Mouse (Mus musculus) intestine, postnatal 0 days (tissue): ENCODE data around the gene Grk6. TPM values are rescaled to one million over a fixed set of nuclear protein-coding genes. Genes with fewer than 3 reads are reported as not detected.

ENCODE experiments used
- ATAC-seq: fragments of 200-750 bp; cut with Nextera tagmentation; 2 replicates; pipeline ENCODE4 v1.8.0; 2017; ENCODE audit warnings: mild to moderate bottlenecking, moderate TSS enrichment, moderate library complexity
- H3K27ac ChIP-seq: fragments of 300-500 bp; sonication (generic); 2 replicates; pipeline ENCODE4 v1.5.1; 2014; ENCODE audit warnings: mild to moderate bottlenecking, low read depth, low read length, moderate library complexity
- H3K27me3 ChIP-seq: fragments of 300-500 bp; sonication (generic); replicated peaks from 2 replicates; pipeline ENCODE4 v1.6.1; 2014; ENCODE audit warnings: low read length, mixed read lengths; ENCODE audit not compliant: control insufficient read depth, insufficient read depth
- H3K36me3 ChIP-seq: fragments of 300-500 bp; sonication (generic); 2 replicates; pipeline ENCODE4 v1.6.1; 2014; ENCODE audit warnings: mild to moderate bottlenecking, moderate library complexity; ENCODE audit not compliant: control insufficient read depth, insufficient read depth
- H3K4me1 ChIP-seq: fragments of 300-500 bp; sonication (generic); replicated peaks from 2 replicates; pipeline ENCODE4 v1.6.1; 2014; ENCODE audit warnings: antibody characterized with exemption, low read length, mixed read lengths; ENCODE audit not compliant: control insufficient read depth, insufficient read depth
- H3K4me2 ChIP-seq: fragments of 300-500 bp; sonication (generic); replicated peaks from 2 replicates; pipeline ENCODE4 v1.6.1; 2014; ENCODE audit warnings: low read depth, mild to moderate bottlenecking, moderate library complexity
- H3K4me3 ChIP-seq: fragments of 300-500 bp; sonication (generic); 2 replicates; pipeline ENCODE4 v1.5.1; 2014; ENCODE audit warnings: low read depth, low read length
- H3K9ac ChIP-seq: fragments of 300-500 bp; sonication (generic); 2 replicates; pipeline ENCODE4 v1.6.1; 2014; ENCODE audit warnings: mild to moderate bottlenecking, low read depth, low read length
- H3K9me3 ChIP-seq: fragments of 300-500 bp; sonication (generic); 2 replicates; pipeline ENCODE4 v1.6.1; 2016; ENCODE audit warnings: mixed run types; ENCODE audit not compliant: control insufficient read depth
- CTCF ChIP-seq: sonication (generic); IDR thresholded peaks from 2 replicates; pipeline ENCODE4 v1.5.1; 2016; ENCODE audit warnings: low read depth, mild to moderate bottlenecking, control low read depth, antibody characterized with exemption, moderate library complexity
- WGBS: fragments of 180-500 bp; shearing (Covaris S2); extraction: QIAGEN DNeasy Blood & Tissue Kit; methylation state at CpG from one replicate; pipeline ENCODE4 v1.1.7; 2014; 5-methylcytosine and 5-hydroxymethylcytosine counted together
- polyA plus RNA-seq: library from polyadenylated mRNA; unstranded; fragments of >200 nt; fragmentation: Nextera tagmentation; extraction: Ambion mirVana; gene quantifications from 2 replicates; pipeline ENCODE4 v1.2.1, GENCODE M21; 2015

Grk6 gene
- 10.5 and 11.4 TPM in 2 replicates for polyA plus RNA-seq

GRCm38 (mm10) chr13:55444937-55445315 lies at the start of gene Grk6:
TSS of gene Grk6 (plus strand) at chr13:55445072.
- ATAC-seq, result peak; percentile 96
- H3K9ac ChIP-seq, result peak within 1 kb of the TSS; percentile 73
- H3K9me3 ChIP-seq, result no peaks in the 10 kb centered on the region
- peaks cover 13% of the 10 kb centered on the region for H3K4me1 ChIP-seq
- peak within 1 kb of the TSS; percentile 63 for H3K4me3 ChIP-seq
- no peak for TF ChIP-seq CTCF
- peak within 1 kb of the TSS; percentile 95 for H3K27ac ChIP-seq
- H3K4me2 ChIP-seq, result peak within 1 kb of the TSS; percentile 89
- no peaks in the 10 kb centered on the region for H3K27me3 ChIP-seq
- under 1% methylated on average over 35 of the region's 35 CpGs for WGBS
- no peaks in the 10 kb centered on the region for H3K36me3 ChIP-seq

GRCm38 (mm10) chr13:55398088-55398487 lies 46.8 kb upstream of the Grk6 start, which contains the start of gene Slc34a1:
TSS of gene Slc34a1 (plus strand) at chr13:55398187.
- TF ChIP-seq CTCF, result no peak
- WGBS, result 76% methylated on average over 1 of the region's 1 CpGs
- H3K4me1 ChIP-seq, result no peaks in the 10 kb centered on the region
- no peaks in the 10 kb centered on the region for H3K36me3 ChIP-seq
- H3K4me2 ChIP-seq, result no peak within 1 kb of the TSS
- no peak within 1 kb of the TSS for H3K9ac ChIP-seq
- ATAC-seq, result no peak
- H3K27ac ChIP-seq, result no peak within 1 kb of the TSS
- no peak within 1 kb of the TSS for H3K4me3 ChIP-seq
- no peaks in the 10 kb centered on the region for H3K9me3 ChIP-seq
- no peaks in the 10 kb centered on the region for H3K27me3 ChIP-seq

DNA sequence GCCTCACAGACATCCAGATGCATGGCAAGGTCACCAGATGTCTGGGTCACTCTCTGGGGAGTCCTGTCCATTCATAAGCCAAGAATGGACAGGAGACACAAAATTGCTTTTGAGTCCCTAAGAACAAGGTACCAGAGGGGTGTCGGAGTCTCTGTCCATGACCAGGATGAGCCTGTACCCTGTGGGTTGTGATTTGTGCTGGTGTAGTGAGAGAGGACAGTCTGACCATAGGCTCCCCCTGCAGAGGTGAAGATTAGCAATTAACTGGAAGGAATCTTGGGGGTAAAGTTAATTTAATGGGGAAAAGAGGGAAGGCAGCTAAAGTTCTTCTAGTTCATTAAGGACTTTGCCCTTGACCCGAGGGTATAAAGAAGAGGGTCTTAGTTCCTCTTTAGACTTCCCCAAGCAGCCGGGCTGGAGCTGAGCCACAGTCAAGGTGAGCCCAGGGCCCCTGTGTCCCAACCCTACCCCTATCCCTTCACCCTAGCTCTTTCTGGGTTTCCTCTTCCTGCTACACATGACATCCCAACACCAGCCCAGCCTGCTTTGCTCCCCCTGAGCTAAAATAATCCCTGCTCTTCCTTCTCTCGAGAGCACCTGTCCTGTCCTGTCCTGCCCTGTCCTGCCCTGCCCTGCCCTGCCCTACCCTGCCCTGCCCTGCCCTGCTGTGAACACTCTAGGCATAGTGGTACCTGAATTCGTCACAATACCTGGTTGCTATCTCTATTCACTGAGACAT lies 45.4 kb upstream of the Grk6 start:
- ATAC-seq, result peak; percentile 82
- Histone ChIP-seq H3K27ac (no peak overlapping the region), H3K27me3 (peaks cover 9% of the 10 kb centered on the region; the same call in 1 of the 2 replicates), H3K4me2 (no peak overlapping the region), H3K9me3 (no peaks in the 10 kb centered on the region), H3K4me1 (no peaks in the 10 kb centered on the region), H3K4me3 (no peak overlapping the region), H3K9ac (no peak overlapping the region), H3K36me3 (no peaks in the 10 kb centered on the region)
- TF ChIP-seq CTCF, result no peak
- WGBS, result 37% methylated on average over 5 of the region's 5 CpGs

DNA sequence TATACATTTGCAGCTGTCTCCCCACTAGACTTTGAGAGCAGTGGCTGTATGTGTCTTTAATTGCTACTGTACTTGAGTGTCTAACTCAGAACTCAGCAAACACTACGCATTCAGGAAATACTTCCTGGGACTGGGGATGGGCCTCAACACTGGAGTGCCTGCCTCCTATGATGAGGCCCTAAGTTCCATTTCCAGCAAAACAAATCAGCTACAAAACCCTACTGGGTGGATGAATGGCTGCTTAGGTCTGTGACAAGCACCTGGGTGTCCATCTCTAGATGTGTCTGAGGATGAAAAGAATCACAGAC lies 44.9 kb upstream of the Grk6 start:
- no peaks in the 10 kb centered on the region for H3K36me3 ChIP-seq
- H3K27ac ChIP-seq, result no peak overlapping the region; the same call in 1 of the 2 replicates
- 26% methylated on average over 1 of the region's 1 CpGs for WGBS
- ATAC-seq, result peak; percentile 65; the same call in 1 of the 2 replicates
- H3K4me1 ChIP-seq, result no peaks in the 10 kb centered on the region
- no peak overlapping the region for H3K4me2 ChIP-seq
- H3K9ac ChIP-seq, result no peak overlapping the region
- H3K9me3 ChIP-seq, result no peaks in the 10 kb centered on the region
- H3K27me3 ChIP-seq, result peaks cover 9% of the 10 kb centered on the region; the same call in 1 of the 2 replicates
- H3K4me3 ChIP-seq, result no peak overlapping the region
- TF ChIP-seq CTCF, result no peak

DNA sequence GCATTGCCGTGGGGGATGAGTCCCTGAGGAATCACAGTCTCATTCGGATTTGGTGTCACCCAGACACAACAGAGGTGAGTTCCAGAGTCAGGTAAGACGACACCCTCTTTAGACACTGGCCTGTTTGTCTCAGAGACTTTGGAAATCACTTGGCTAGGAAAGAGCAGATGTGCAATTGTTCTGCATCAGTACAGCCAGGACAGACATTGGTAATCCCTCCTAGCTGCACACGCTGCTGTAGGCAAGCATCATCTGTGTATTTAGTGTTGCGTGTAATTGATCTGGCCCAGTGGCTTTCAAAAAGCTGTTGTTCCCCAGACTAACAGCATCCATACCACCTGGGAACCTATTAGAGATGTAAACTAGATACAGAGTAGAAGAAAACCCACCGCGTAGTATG lies 41.6 kb upstream of the Grk6 start:
- Histone ChIP-seq H3K27me3 (peaks cover 9% of the 10 kb centered on the region; the same call in 1 of the 2 replicates), H3K9me3 (no peaks in the 10 kb centered on the region), H3K36me3 (no peaks in the 10 kb centered on the region), H3K4me2 (no peak overlapping the region), H3K4me3 (no peak overlapping the region), H3K27ac (no peak overlapping the region), H3K9ac (no peak overlapping the region), H3K4me1 (no peaks in the 10 kb centered on the region)
- WGBS, result 71% methylated on average over 7 of the region's 7 CpGs
- TF ChIP-seq CTCF, result no peak
- no peak for ATAC-seq

- Histone ChIP-seq H3K4me1 (no peaks in the 10 kb centered on the region), H3K4me2 (no peak overlapping the region), H3K27me3 (peaks cover 9% of the 10 kb centered on the region; the same call in 1 of the 2 replicates), H3K9me3 (no peaks in the 10 kb centered on the region), H3K27ac (no peak overlapping the region), H3K36me3 (no peaks in the 10 kb centered on the region), H3K9ac (no peak overlapping the region), H3K4me3 (no peak overlapping the region)
- 73% methylated on average over 15 of the region's 15 CpGs for WGBS
- no peak for TF ChIP-seq CTCF
- no peak for ATAC-seq
Observed at GRCm38 (mm10) chr13:55403935-55404852, 40.7 kb upstream of the Grk6 start.
